Comparison of ENCODE assay signal across 9 mouse cellular contexts in the genomic region with DNA sequence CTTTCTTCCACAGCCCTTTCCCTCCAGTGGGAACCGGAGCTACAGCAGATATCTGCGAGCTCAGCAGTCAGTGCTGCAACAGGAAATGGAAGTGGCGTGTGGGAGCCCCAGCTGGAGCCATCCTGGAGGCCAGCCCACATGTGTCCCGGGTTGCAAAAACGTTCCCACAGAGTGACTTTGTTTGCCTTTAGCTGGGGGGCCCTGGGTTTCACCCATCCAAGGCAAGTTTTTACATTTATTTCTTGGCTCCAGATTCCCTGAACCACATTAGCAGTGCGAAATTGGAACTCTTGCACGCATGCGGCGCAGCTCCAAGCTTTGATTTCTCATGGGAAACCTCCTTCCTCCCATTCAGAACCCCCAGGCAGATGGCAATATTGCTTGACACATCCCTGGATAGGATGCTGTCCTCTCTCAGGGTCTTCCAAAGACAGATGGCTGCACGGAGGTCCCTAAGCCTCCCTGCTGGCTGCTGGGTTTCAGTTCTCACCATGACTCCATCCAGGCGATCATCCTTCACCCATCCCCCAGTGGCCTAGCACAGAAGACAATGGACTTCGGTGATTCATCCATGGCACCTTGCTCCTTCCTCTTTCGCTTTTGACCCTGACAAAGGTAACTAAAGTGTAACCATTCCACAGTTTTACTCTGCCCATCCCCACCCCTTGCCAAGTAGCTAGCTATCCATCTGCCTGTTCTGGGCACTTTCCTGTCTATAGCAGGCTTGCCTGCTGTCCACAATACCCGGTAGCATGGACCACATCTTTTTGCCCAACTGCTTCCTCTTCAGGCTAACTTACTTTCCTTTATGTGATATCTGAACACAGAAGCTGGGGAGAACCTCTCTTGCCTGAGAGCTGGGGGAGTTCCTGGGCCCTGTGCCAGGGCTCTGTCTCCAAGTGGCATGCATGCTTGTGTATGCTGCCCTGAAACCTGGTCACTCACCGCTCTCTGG.
A peak's percentile ranks its signal among the peaks of the same experiment; 100 is the strongest.
DNase-seq lines count a peak whose midpoint lies in the region; ATAC-seq and TF ChIP-seq lines count a peak whose summit lies in the region.
"Had no signal": no experiment of that assay in that cellular context is flagged by ENCODE, and none has a peak within 500 bp of the region (broad histone marks: within the 10 kb centered on the region; RNA-seq: fewer than 3 reads in every experiment).

No protein-coding gene starts in this region.

- no peak overlapping the region for H3K4me3 ChIP-seq in hindbrain, embryonic 10.5 days
- no peak overlapping the region for H3K4me3 ChIP-seq in hindbrain, embryonic 11.5 days (ENCODE audit: low read depth, low read length)
- H3K4me3 ChIP-seq in cerebellum, adult 2 months (replicated peaks; ENCODE audit: insufficient read depth, low read depth, low read length): no peak overlapping the region
- no peak overlapping the region for H3K4me3 ChIP-seq in hindbrain, embryonic 16.5 days (ENCODE audit: low read length)
- H3K4me3 ChIP-seq in limb, embryonic 15.5 days: no peak overlapping the region
- H3K4me3 ChIP-seq in midbrain, embryonic 15.5 days: no peak overlapping the region
- H3K4me3 ChIP-seq: erythroblast, embryonic 14.5 days had no signal

- no peaks in the 10 kb centered on the region for H3K27me3 ChIP-seq in hindbrain, embryonic 10.5 days (ENCODE audit: insufficient read depth, poor library complexity, severe bottlenecking)
- no peaks in the 10 kb centered on the region for H3K27me3 ChIP-seq in hindbrain, embryonic 11.5 days (ENCODE audit: control insufficient read depth, insufficient read depth, low read length)
- H3K27me3 ChIP-seq in cerebellum, adult 2 months (ENCODE audit: control insufficient read depth, insufficient read depth, low read length): no peaks in the 10 kb centered on the region
- H3K27me3 ChIP-seq in hindbrain, embryonic 16.5 days (replicated peaks; ENCODE audit: control insufficient read depth, insufficient read depth, low read length): no peaks in the 10 kb centered on the region
- no peaks in the 10 kb centered on the region for H3K27me3 ChIP-seq in limb, embryonic 15.5 days
- H3K27me3 ChIP-seq in midbrain, embryonic 15.5 days (replicated peaks): no peaks in the 10 kb centered on the region

- no peak for ATAC-seq in hindbrain, embryonic 11.5 days (ENCODE audit: low FRiP score)
- ATAC-seq in hindbrain, embryonic 16.5 days: peak; percentile 54
- ATAC-seq in limb, embryonic 15.5 days (ENCODE audit: insufficient number of reproducible peaks, low FRiP score, low TSS enrichment, low read depth): peak; percentile 52; the same call in 1 of the 2 replicates
- no peak for ATAC-seq in midbrain, embryonic 15.5 days (replicated peaks)

- no peak overlapping the region for H3K9ac ChIP-seq in hindbrain, embryonic 11.5 days (ENCODE audit: low read depth, low read length)
- H3K9ac ChIP-seq in hindbrain, embryonic 16.5 days (ENCODE audit: low read depth, low read length): no peak overlapping the region
- no peak overlapping the region for H3K9ac ChIP-seq in limb, embryonic 15.5 days
- H3K9ac ChIP-seq in midbrain, embryonic 15.5 days: no peak overlapping the region

- no peak for TF ChIP-seq POLR2A in cerebellum, adult 2 months (IDR thresholded peaks at IDR 0.05; ENCODE audit: borderline replicate concordance, insufficient read depth, low read length)

- H3K27ac ChIP-seq in hindbrain, embryonic 10.5 days: peak overlapping the region; percentile 57
- no peak overlapping the region for H3K27ac ChIP-seq in hindbrain, embryonic 11.5 days (ENCODE audit: low read depth, low read length)
- H3K27ac ChIP-seq in cerebellum, adult 2 months (ENCODE audit: insufficient read depth, low read length): no peak overlapping the region
- peak overlapping the region; percentile 41 for H3K27ac ChIP-seq in hindbrain, embryonic 16.5 days (ENCODE audit: low read depth, low read length)
- H3K27ac ChIP-seq in limb, embryonic 15.5 days: peak overlapping the region; percentile 59
- H3K27ac ChIP-seq in midbrain, embryonic 15.5 days: peak overlapping the region; percentile 60

- WGBS in hindbrain, embryonic 10.5 days: 64% methylated on average over 15 of the region's 15 CpGs
- WGBS in hindbrain, embryonic 11.5 days: 60% methylated on average over 15 of the region's 15 CpGs
- 14% methylated on average over 15 of the region's 15 CpGs for WGBS in cerebellum, adult 2 months
- WGBS in hindbrain, embryonic 16.5 days: 29% methylated on average over 15 of the region's 15 CpGs
- 40% methylated on average over 15 of the region's 15 CpGs for WGBS in limb, embryonic 15.5 days
- 55% methylated on average over 15 of the region's 15 CpGs for WGBS in midbrain, embryonic 15.5 days

- DNase-seq in hindbrain, embryonic 10.5 days (ENCODE audit: low spot score): no peak
- no peak for DNase-seq in hindbrain, embryonic 11.5 days (ENCODE audit: low spot score)
- DNase-seq in cerebellum, adult 2 months: peak; percentile 52 to 61
- peak; percentile 67 for DNase-seq in gastrocnemius, postnatal 25 days
- no peak for DNase-seq in testis, postnatal 10 days (ENCODE audit: low spot score)

- peaks cover 34% of the 10 kb centered on the region for H3K4me1 ChIP-seq in hindbrain, embryonic 10.5 days (replicated peaks)
- no peaks in the 10 kb centered on the region; the same call in 1 of the 2 replicates for H3K4me1 ChIP-seq in hindbrain, embryonic 11.5 days (replicated peaks; ENCODE audit: control insufficient read depth, insufficient read depth, low read length)
- H3K4me1 ChIP-seq in cerebellum, adult 2 months (ENCODE audit: control insufficient read depth, insufficient read depth, low read length): peaks cover 15% of the 10 kb centered on the region
- H3K4me1 ChIP-seq in hindbrain, embryonic 16.5 days (ENCODE audit: control insufficient read depth, insufficient read depth, low read depth, low read length): peaks cover 26% of the 10 kb centered on the region
- peaks cover 22% of the 10 kb centered on the region for H3K4me1 ChIP-seq in limb, embryonic 15.5 days
- H3K4me1 ChIP-seq in midbrain, embryonic 15.5 days: peaks cover 20% of the 10 kb centered on the region

- no peaks in the 10 kb centered on the region for H3K36me3 ChIP-seq in hindbrain, embryonic 10.5 days
- H3K36me3 ChIP-seq in hindbrain, embryonic 11.5 days (ENCODE audit: control insufficient read depth, insufficient read depth, low read length): no peaks in the 10 kb centered on the region
- no peaks in the 10 kb centered on the region for H3K36me3 ChIP-seq in hindbrain, embryonic 16.5 days (ENCODE audit: control insufficient read depth, insufficient read depth, low read length)
- no peaks in the 10 kb centered on the region for H3K36me3 ChIP-seq in limb, embryonic 15.5 days
- H3K36me3 ChIP-seq in midbrain, embryonic 15.5 days (replicated peaks): no peaks in the 10 kb centered on the region

- H3K4me2 ChIP-seq in hindbrain, embryonic 11.5 days (replicated peaks; ENCODE audit: low read depth, low read length): no peak overlapping the region
- peak overlapping the region; percentile 6; the same call in 1 of the 2 replicates for H3K4me2 ChIP-seq in hindbrain, embryonic 16.5 days (ENCODE audit: low read length)
- peak overlapping the region; percentile 17; the same call in 1 of the 2 replicates for H3K4me2 ChIP-seq in limb, embryonic 15.5 days
- peak overlapping the region; percentile 5; the same call in 1 of the 2 replicates for H3K4me2 ChIP-seq in midbrain, embryonic 15.5 days

- peaks cover 3% of the 10 kb centered on the region; the same call in 1 of the 2 replicates for H3K9me3 ChIP-seq in hindbrain, embryonic 10.5 days
- no peaks in the 10 kb centered on the region for H3K9me3 ChIP-seq in hindbrain, embryonic 11.5 days (ENCODE audit: control insufficient read depth, low read length)
- H3K9me3 ChIP-seq in hindbrain, embryonic 16.5 days (ENCODE audit: control insufficient read depth, low read length): no peaks in the 10 kb centered on the region
- no peaks in the 10 kb centered on the region for H3K9me3 ChIP-seq in limb, embryonic 15.5 days
- H3K9me3 ChIP-seq in midbrain, embryonic 15.5 days: no peaks in the 10 kb centered on the region

- TF ChIP-seq CTCF in cerebellum, adult 2 months (IDR thresholded peaks at IDR 0.05; ENCODE audit: borderline replicate concordance, insufficient read depth, low read depth, low read length): no peak

Comparison
In these comparisons a context has a peak if more than half of its experiments do, and no peak if none do; other contexts are left out.
1. H3K27ac ChIP-seq: peak in hindbrain, embryonic 10.5 days (single experiment), hindbrain, embryonic 16.5 days (single experiment), limb, embryonic 15.5 days (single experiment) and midbrain, embryonic 15.5 days (single experiment); none in hindbrain, embryonic 11.5 days (single experiment) and cerebellum, adult 2 months (single experiment).
2. ATAC-seq: peak in hindbrain, embryonic 16.5 days (single experiment) and limb, embryonic 15.5 days (single experiment); none in hindbrain, embryonic 11.5 days (single experiment) and midbrain, embryonic 15.5 days (single experiment).
3. DNase-seq: peak in cerebellum, adult 2 months (2 of 2) and gastrocnemius, postnatal 25 days (single experiment); none in hindbrain, embryonic 10.5 days (single experiment), hindbrain, embryonic 11.5 days (single experiment) and testis, postnatal 10 days (single experiment).